Mouse (Mus musculus) C2C12 (cell line): ENCODE results near the gene 1700109H08Rik.

ENCODE experiments used
- CEBPB ChIP-seq: IDR thresholded peaks from one replicate; pipeline ENCODE4 v1.6.1; 2011; ENCODE audit warnings: low read depth, mild to moderate bottlenecking, control low read depth, moderate library complexity
- CTCF ChIP-seq: IDR thresholded peaks from one replicate; pipeline ENCODE4 v1.5.1; 2011; ENCODE audit not compliant: control insufficient read depth, insufficient read depth, insufficient read length
- MYOG ChIP-seq: IDR thresholded peaks from one replicate; pipeline ENCODE4 v1.6.1; 2011; ENCODE audit not compliant: control insufficient read depth, insufficient read length; ENCODE audit errors: extremely low read depth
- USF1 ChIP-seq: IDR thresholded peaks from one replicate; pipeline ENCODE4 v1.6.1; 2011; ENCODE audit warnings: low read depth, mild to moderate bottlenecking, control low read depth, moderate library complexity

DNA sequence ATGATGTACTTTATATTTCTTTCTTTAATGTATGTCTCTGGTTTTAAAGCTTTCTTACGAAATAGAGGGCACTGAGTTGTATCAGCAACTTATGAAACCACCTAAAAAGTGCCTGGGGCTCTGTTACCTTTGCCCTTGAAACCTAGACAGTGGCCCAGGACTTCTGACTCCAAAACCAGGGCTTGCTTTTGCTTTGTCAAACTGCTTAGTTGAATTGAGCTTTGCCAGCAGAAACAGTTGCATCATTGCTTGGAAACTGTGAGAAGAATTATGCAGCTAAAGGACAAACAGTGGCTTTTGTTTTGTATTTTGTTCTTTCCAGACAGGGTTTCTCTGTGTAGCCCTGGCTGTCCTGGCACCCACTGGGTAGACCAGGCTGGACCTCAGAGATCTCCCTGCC is 28.9 kb downstream of the 1700109H08Rik start:
- TF ChIP-seq CTCF (no peak), MYOG (no peak), CEBPB (no peak), USF1 (no peak)
